In genomic region chr9:45207015-45207743, GRCm38 (mm10) we compare ENCODE assay signal across 35 mouse cellular contexts. TPM values are rescaled to one million over a fixed set of nuclear protein-coding genes. Genes with fewer than 3 reads are reported as not detected.
DNase-seq lines count a peak whose midpoint lies in the region; ATAC-seq lines count a peak whose summit lies in the region.
"Had no signal": no experiment of that assay in that cellular context is flagged by ENCODE, and none has a peak within 500 bp of the region (broad histone marks: within the 10 kb centered on the region; RNA-seq: fewer than 3 reads in every experiment).

No protein-coding gene starts in this region.

- ATAC-seq in midbrain, embryonic 11.5 days (ENCODE audit: low FRiP score) = no peak
- ATAC-seq in midbrain, embryonic 14.5 days (ENCODE audit: low FRiP score, low TSS enrichment) = no peak
- ATAC-seq in inflammation-experienced regulatory T-cells, adult 6 months = peak; percentile 70
- no peak for ATAC-seq in forebrain, embryonic 15.5 days (replicated peaks)
- ATAC-seq: forebrain, embryonic 13.5 days; intestine, embryonic 15.5 days; liver, postnatal 0 days; midbrain, embryonic 15.5 days had no signal

- no peaks in the 10 kb centered on the region for H3K27me3 ChIP-seq in midbrain, embryonic 11.5 days (ENCODE audit: control insufficient read depth, insufficient read depth, low read length)
- H3K27me3 ChIP-seq in midbrain, embryonic 14.5 days (ENCODE audit: control insufficient read depth, insufficient read depth, low read length) = no peaks in the 10 kb centered on the region
- no peaks in the 10 kb centered on the region for H3K27me3 ChIP-seq in forebrain, embryonic 15.5 days
- H3K27me3 ChIP-seq: forebrain, embryonic 13.5 days; hindbrain, embryonic 15.5 days; intestine, embryonic 15.5 days; limb, embryonic 13.5 days; midbrain, embryonic 15.5 days; stomach, embryonic 15.5 days had no signal

- no peaks in the 10 kb centered on the region for H3K9me3 ChIP-seq in midbrain, embryonic 11.5 days (ENCODE audit: control insufficient read depth, low read length)
- no peaks in the 10 kb centered on the region for H3K9me3 ChIP-seq in midbrain, embryonic 14.5 days (ENCODE audit: control insufficient read depth, low read length)
- H3K9me3 ChIP-seq in forebrain, embryonic 15.5 days = no peaks in the 10 kb centered on the region
- H3K9me3 ChIP-seq: forebrain, embryonic 13.5 days; heart, embryonic 12.5 days; hindbrain, embryonic 10.5 days; hindbrain, embryonic 15.5 days; intestine, embryonic 15.5 days; limb, embryonic 13.5 days; midbrain, embryonic 15.5 days; stomach, embryonic 15.5 days had no signal

- H3K4me2 ChIP-seq in midbrain, embryonic 11.5 days = no peak overlapping the region
- no peak overlapping the region for H3K4me2 ChIP-seq in midbrain, embryonic 14.5 days (ENCODE audit: low read length)
- no peak overlapping the region for H3K4me2 ChIP-seq in forebrain, embryonic 15.5 days (replicated peaks)
- H3K4me2 ChIP-seq: forebrain, embryonic 13.5 days; heart, embryonic 12.5 days; hindbrain, embryonic 15.5 days; intestine, embryonic 15.5 days; limb, embryonic 13.5 days; liver, embryonic 11.5 days; midbrain, embryonic 15.5 days; stomach, embryonic 15.5 days had no signal

- H3K4me1 ChIP-seq in midbrain, embryonic 11.5 days (ENCODE audit: control insufficient read depth, insufficient read depth, low read length) = no peaks in the 10 kb centered on the region
- H3K4me1 ChIP-seq in midbrain, embryonic 14.5 days (ENCODE audit: control insufficient read depth, insufficient read depth, low read length) = no peaks in the 10 kb centered on the region
- H3K4me1 ChIP-seq in forebrain, embryonic 15.5 days = no peaks in the 10 kb centered on the region
- H3K4me1 ChIP-seq: forebrain, embryonic 13.5 days; heart, embryonic 12.5 days; hindbrain, embryonic 10.5 days; hindbrain, embryonic 15.5 days; limb, embryonic 13.5 days; midbrain, embryonic 15.5 days; stomach, embryonic 15.5 days had no signal

- no peaks in the 10 kb centered on the region for H3K36me3 ChIP-seq in midbrain, embryonic 11.5 days (ENCODE audit: control insufficient read depth, insufficient read depth, low read length)
- H3K36me3 ChIP-seq in midbrain, embryonic 14.5 days (ENCODE audit: control insufficient read depth, insufficient read depth, low read length) = no peaks in the 10 kb centered on the region
- H3K36me3 ChIP-seq in forebrain, embryonic 15.5 days = no peaks in the 10 kb centered on the region
- H3K36me3 ChIP-seq: heart, embryonic 12.5 days; hindbrain, embryonic 10.5 days; hindbrain, embryonic 15.5 days; intestine, embryonic 15.5 days; limb, embryonic 13.5 days; midbrain, embryonic 15.5 days; stomach, embryonic 15.5 days had no signal

- no peak overlapping the region for H3K9ac ChIP-seq in midbrain, embryonic 11.5 days (ENCODE audit: low read length)
- no peak overlapping the region for H3K9ac ChIP-seq in midbrain, embryonic 14.5 days (replicated peaks; ENCODE audit: low read length)
- no peak overlapping the region for H3K9ac ChIP-seq in forebrain, embryonic 15.5 days (replicated peaks)
- H3K9ac ChIP-seq: forebrain, embryonic 13.5 days; heart, embryonic 12.5 days; hindbrain, embryonic 15.5 days; intestine, embryonic 15.5 days; limb, embryonic 13.5 days; liver, postnatal 0 days; midbrain, embryonic 15.5 days; stomach, embryonic 15.5 days had no signal

- no peak overlapping the region for H3K4me3 ChIP-seq in midbrain, embryonic 11.5 days (ENCODE audit: low read depth, low read length)
- H3K4me3 ChIP-seq in midbrain, embryonic 14.5 days (replicated peaks; ENCODE audit: low read depth, low read length) = no peak overlapping the region
- H3K4me3 ChIP-seq in forebrain, embryonic 15.5 days = no peak overlapping the region
- H3K4me3 ChIP-seq: forebrain, embryonic 13.5 days; heart, adult 2 months; heart, embryonic 12.5 days; hindbrain, embryonic 10.5 days; hindbrain, embryonic 15.5 days; intestine, embryonic 15.5 days; layer of hippocampus, adult 2 months; left cerebral cortex, adult 2 months; limb, embryonic 13.5 days; midbrain, embryonic 15.5 days; stomach, embryonic 15.5 days had no signal

- peak; percentile 66 for DNase-seq in midbrain, embryonic 11.5 days (ENCODE audit: low spot score, missing footprints)
- DNase-seq in midbrain, embryonic 14.5 days = no peak
- peak; percentile 75 for DNase-seq in MEL-GATA-1-ER (ENCODE audit: extremely low read depth, low read depth)
- DNase-seq in thymus, postnatal 4 days = peak; percentile 52
- DNase-seq in heart, postnatal 14 days = no peak
- no peak for DNase-seq in adipocyte (ENCODE audit: low spot score)
- DNase-seq: adrenal gland, postnatal 14 days; cerebellum, adult 11 months; cerebellum, adult 9-10 months; gastrocnemius, postnatal 14 days; heart, adult 2 months; kidney, adult 2 months; kidney, postnatal 36 days; liver, postnatal 0 days; lung, postnatal 36 days; right cerebral cortex, postnatal 25 days had no signal

- intact Hi-C loops in heart, postnatal 14 days (cut with DNase I) = no loop called here

- 90% methylated on average over 7 of the region's 7 CpGs for WGBS in midbrain, embryonic 11.5 days
- WGBS in midbrain, embryonic 14.5 days = 87% methylated on average over 7 of the region's 7 CpGs
- WGBS in forebrain, embryonic 15.5 days = 85% methylated on average over 7 of the region's 7 CpGs

- no peak overlapping the region for H3K27ac ChIP-seq in midbrain, embryonic 11.5 days (ENCODE audit: low read depth, low read length)
- H3K27ac ChIP-seq in midbrain, embryonic 14.5 days (replicated peaks; ENCODE audit: low read depth, low read length) = no peak overlapping the region
- H3K27ac ChIP-seq in forebrain, embryonic 15.5 days (replicated peaks) = no peak overlapping the region
- H3K27ac ChIP-seq: forebrain, embryonic 13.5 days; heart, adult 2 months; hindbrain, embryonic 10.5 days; hindbrain, embryonic 15.5 days; intestine, embryonic 15.5 days; layer of hippocampus, adult 2 months; left cerebral cortex, adult 2 months; limb, embryonic 13.5 days; midbrain, embryonic 15.5 days; stomach, embryonic 15.5 days had no signal

RNA-seq across cellular contexts. Expression of gene Tmprss4, which starts 3.3 kb away (rescaled TPM):
- polyA plus RNA-seq in midbrain, embryonic 11.5 days (2014; fragmentation: Nextera tagmentation; extraction: Ambion mirVana) = not detected in 2 replicates
- polyA plus RNA-seq in midbrain, embryonic 14.5 days (2014; fragmentation: Nextera tagmentation; extraction: Ambion mirVana) = not detected in 2 replicates
- not detected for polyA plus RNA-seq in inflammation-experienced regulatory T-cells, adult 6 months (2017; shearing (Covaris generic))
- total RNA-seq in heart, postnatal 14 days (2021) = under 1 TPM in 1 of 2 experiments, not detected in 1; 0.12 TPM
- polyA plus RNA-seq in forebrain, embryonic 15.5 days (2015; fragmentation: Nextera tagmentation; extraction: Ambion mirVana) = not detected in 2 replicates
- total RNA-seq: adrenal gland, postnatal 14 days; gastrocnemius, postnatal 14 days; heart, adult 2 months; layer of hippocampus, adult 2 months; layer of hippocampus, postnatal 14 days; left cerebral cortex, adult 2 months; megakaryocyte-erythroid progenitor cell, adult 5-6 weeks had no signal
- polyA plus RNA-seq: C2C12; forebrain, embryonic 13.5 days; heart, embryonic 12.5 days; heart, postnatal 0 days; hindbrain, embryonic 10.5 days; liver, embryonic 11.5 days; liver, postnatal 0 days; midbrain, embryonic 15.5 days; neural tube, embryonic 11.5 days had no signal

RNA-seq across cellular contexts. Expression of gene BC049352, which starts 25.4 kb away (rescaled TPM):
- not detected in 2 replicates for polyA plus RNA-seq in midbrain, embryonic 11.5 days (2014; fragmentation: Nextera tagmentation; extraction: Ambion mirVana)
- polyA plus RNA-seq in midbrain, embryonic 14.5 days (2014; fragmentation: Nextera tagmentation; extraction: Ambion mirVana) = not detected in 2 replicates
- 1 to 10 TPM; 2.7 to 4.2 (median 4.1) TPM for polyA plus RNA-seq in inflammation-experienced regulatory T-cells, adult 6 months (2017; shearing (Covaris generic))
- total RNA-seq in heart, postnatal 14 days (2021) = not detected
- polyA plus RNA-seq in forebrain, embryonic 15.5 days (2015; fragmentation: Nextera tagmentation; extraction: Ambion mirVana) = 0.10 TPM in 1 of 2 replicates, not detected in the other
- total RNA-seq: adrenal gland, postnatal 14 days; heart, adult 2 months; megakaryocyte-erythroid progenitor cell, adult 5-6 weeks had no signal
- polyA plus RNA-seq: C2C12; forebrain, embryonic 13.5 days; heart, embryonic 12.5 days; heart, postnatal 0 days; hindbrain, embryonic 10.5 days; hindbrain, embryonic 15.5 days; kidney, embryonic 16.5 days; limb, embryonic 13.5 days; midbrain, embryonic 15.5 days; neural tube, embryonic 11.5 days had no signal

Comparison
In these comparisons a context has a peak if more than half of its experiments do, and no peak if none do; other contexts are left out.
1. DNase-seq: peak in midbrain, embryonic 11.5 days (single experiment), MEL-GATA-1-ER (single experiment) and thymus, postnatal 4 days (single experiment); none in midbrain, embryonic 14.5 days (single experiment), heart, postnatal 14 days (0 of 2) and adipocyte (single experiment).